Comparison of ENCODE assay signal across 7 mouse cellular contexts in the genomic region with DNA sequence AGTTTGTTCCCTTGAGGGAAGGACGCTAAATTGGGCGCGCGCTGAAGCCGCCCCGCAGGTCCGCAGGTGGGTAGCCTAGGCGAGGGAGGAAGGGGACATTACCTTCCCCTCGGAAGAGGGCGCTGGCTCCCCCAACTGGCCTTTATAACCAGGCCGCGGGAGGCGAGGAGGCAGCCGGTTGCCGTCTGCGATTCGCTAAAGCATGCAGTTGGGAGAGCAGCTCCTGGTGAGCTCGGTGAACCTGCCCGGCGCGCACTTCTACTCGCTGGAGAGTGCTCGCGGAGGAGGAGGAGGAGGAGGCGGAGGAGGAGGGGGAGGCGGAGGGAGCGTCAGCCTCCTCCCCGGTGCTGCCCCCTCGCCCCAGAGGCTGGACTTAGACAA. TPM values are rescaled to one million over a fixed set of nuclear protein-coding genes. Genes with fewer than 3 reads are reported as not detected.
A peak's percentile ranks its signal among the peaks of the same experiment; 100 is the strongest.
DNase-seq lines count a peak whose midpoint lies in the region; ATAC-seq and TF ChIP-seq lines count a peak whose summit lies in the region.

No protein-coding gene starts in this region.

- no peak overlapping the region for H3K27ac ChIP-seq in embryonic facial prominence, embryonic 11.5 days (replicated peaks; ENCODE audit: low read depth, low read length)
- H3K27ac ChIP-seq in intestine, embryonic 16.5 days (ENCODE audit: low read length), result no peak overlapping the region

- H3K9ac ChIP-seq in embryonic facial prominence, embryonic 11.5 days (replicated peaks; ENCODE audit: low read length), result no peak overlapping the region
- H3K9ac ChIP-seq in intestine, embryonic 16.5 days (ENCODE audit: low read depth, low read length), result peak overlapping the region; percentile 30; the same call in 1 of the 2 replicates

- 0% methylated on average over 26 of the region's 29 CpGs for WGBS in embryonic facial prominence, embryonic 11.5 days
- 1% methylated on average over 27 of the region's 29 CpGs for WGBS in intestine, embryonic 16.5 days

- H3K27me3 ChIP-seq in E14TG2a.4 (ENCODE audit: insufficient read depth, low read length), result peaks cover 80% of the 10 kb centered on the region
- peaks cover 66% of the 10 kb centered on the region for H3K27me3 ChIP-seq in embryonic facial prominence, embryonic 11.5 days (ENCODE audit: control insufficient read depth, insufficient read depth, low read length)
- peaks cover 74% of the 10 kb centered on the region for H3K27me3 ChIP-seq in intestine, embryonic 16.5 days (replicated peaks; ENCODE audit: control insufficient read depth, insufficient read depth, low read length)

- DNase-seq in R1 (ENCODE audit: low read depth, low spot score), result peak; percentile 87
- peak; percentile 53 for DNase-seq in embryonic facial prominence, embryonic 11.5 days (ENCODE audit: low spot score)
- DNase-seq in lung, postnatal 36 days, result peak; percentile 5
- DNase-seq in thymus, postnatal 0 days (ENCODE audit: low spot score), result peak; percentile 46

- H3K4me1 ChIP-seq in E14TG2a.4 (replicated peaks; ENCODE audit: low read depth, low read length), result peaks cover 65% of the 10 kb centered on the region
- H3K4me1 ChIP-seq in embryonic facial prominence, embryonic 11.5 days (ENCODE audit: control insufficient read depth, insufficient read depth, low read length), result peaks cover 5% of the 10 kb centered on the region
- H3K4me1 ChIP-seq in intestine, embryonic 16.5 days (ENCODE audit: control insufficient read depth, insufficient read depth, low read length), result peaks cover 29% of the 10 kb centered on the region

- peak overlapping the region; percentile 42 for H3K4me2 ChIP-seq in embryonic facial prominence, embryonic 11.5 days (ENCODE audit: low read depth, low read length)
- H3K4me2 ChIP-seq in intestine, embryonic 16.5 days (ENCODE audit: low read depth, low read length), result peak overlapping the region; percentile 79

- no peak for TF ChIP-seq CTCF in E14TG2a.4 (conservative IDR thresholded peaks at IDR 0.05; ENCODE audit: low read length)

- 0 out of 2 replicates have a peak, but pooled peaks have one; percentile 2 for ATAC-seq in embryonic facial prominence, embryonic 11.5 days (replicated peaks; ENCODE audit: insufficient number of reproducible peaks, low FRiP score, low TSS enrichment, low read depth)
- ATAC-seq in intestine, embryonic 16.5 days, result peak; percentile 54
- no peak for ATAC-seq in erythroblast, adult 5-6 weeks (replicated peaks; ENCODE audit: low FRiP score, poor library complexity, severe bottlenecking)

- no peaks in the 10 kb centered on the region for H3K9me3 ChIP-seq in E14TG2a.4 (ENCODE audit: low read length)
- no peaks in the 10 kb centered on the region for H3K9me3 ChIP-seq in embryonic facial prominence, embryonic 11.5 days (replicated peaks; ENCODE audit: control insufficient read depth, low read length)
- H3K9me3 ChIP-seq in intestine, embryonic 16.5 days (ENCODE audit: control insufficient read depth, low read length), result no peaks in the 10 kb centered on the region

- no peaks in the 10 kb centered on the region for H3K36me3 ChIP-seq in E14TG2a.4 (ENCODE audit: insufficient read depth, low read length)
- no peaks in the 10 kb centered on the region for H3K36me3 ChIP-seq in embryonic facial prominence, embryonic 11.5 days (replicated peaks; ENCODE audit: control insufficient read depth, insufficient read depth, low read depth, low read length)
- no peaks in the 10 kb centered on the region for H3K36me3 ChIP-seq in intestine, embryonic 16.5 days (ENCODE audit: control insufficient read depth, insufficient read depth, low read length)

- peak overlapping the region; percentile 86 for H3K4me3 ChIP-seq in E14TG2a.4 (replicated peaks; ENCODE audit: low read length)
- H3K4me3 ChIP-seq in embryonic facial prominence, embryonic 11.5 days (ENCODE audit: low read depth, low read length), result peak overlapping the region; percentile 33
- peak overlapping the region; percentile 47 for H3K4me3 ChIP-seq in intestine, embryonic 16.5 days (ENCODE audit: low read length)

RNA-seq across cellular contexts. Expression of a gene that starts 0.4 kb away (rescaled TPM):
- 0.24 and 0.42 TPM in 2 replicates for polyA plus RNA-seq in embryonic facial prominence, embryonic 11.5 days (2014; fragmentation: Nextera tagmentation; extraction: Ambion mirVana)
- polyA plus RNA-seq in intestine, embryonic 16.5 days (2015; fragmentation: Nextera tagmentation; extraction: Ambion mirVana), result 0.09 and 0.10 TPM in 2 replicates
- 0.06 and 0.18 TPM in 2 replicates for polyA plus RNA-seq in thymus, postnatal 0 days (2015; fragmentation: Nextera tagmentation; extraction: Ambion mirVana)
- total RNA-seq in erythroblast, adult 5-6 weeks (2015; ENCODE audit: low replicate concordance), result not detected in 2 replicates
- not detected in 2 replicates for total RNA-seq in erythroblast, adult 5-6 weeks (2017; ENCODE audit: low replicate concordance)

RNA-seq across cellular contexts. Expression of a gene that starts 27.6 kb away (rescaled TPM):
- polyA plus RNA-seq in embryonic facial prominence, embryonic 11.5 days (2014; fragmentation: Nextera tagmentation; extraction: Ambion mirVana), result 43.7 and 50.6 TPM in 2 replicates
- polyA plus RNA-seq in intestine, embryonic 16.5 days (2015; fragmentation: Nextera tagmentation; extraction: Ambion mirVana), result 52.2 and 54.0 TPM in 2 replicates
- 28.4 and 34.1 TPM in 2 replicates for polyA plus RNA-seq in thymus, postnatal 0 days (2015; fragmentation: Nextera tagmentation; extraction: Ambion mirVana)
- total RNA-seq in erythroblast, adult 5-6 weeks (2015; ENCODE audit: low replicate concordance), result 15.3 and 19.2 TPM in 2 replicates
- 20.0 and 24.5 TPM in 2 replicates for total RNA-seq in erythroblast, adult 5-6 weeks (2017; ENCODE audit: low replicate concordance)

Comparison
In these comparisons a context has a peak if more than half of its experiments do, and no peak if none do; other contexts are left out.
1. H3K4me3 ChIP-seq: peak in every context shown above with its lines; median percentile 86 in E14TG2a.4; 47 in intestine, embryonic 16.5 days; 33 in embryonic facial prominence, embryonic 11.5 days.
2. DNase-seq: peak in every context shown above with its lines; median percentile 87 in R1; 53 in embryonic facial prominence, embryonic 11.5 days; 46 in thymus, postnatal 0 days; 5 in lung, postnatal 36 days.